Mouse (Mus musculus) forebrain, embryonic 11.5 days (tissue): ENCODE measurements around the gene Mtif3. TPM values are rescaled to one million over a fixed set of nuclear protein-coding genes. Genes with fewer than 3 reads are reported as not detected.

ENCODE experiments used
- ATAC-seq: fragments of 200-750 bp; cut with Nextera tagmentation; replicated peaks from 2 replicates; pipeline ENCODE4 v1.8.0; 2017; ENCODE audit warnings: moderate TSS enrichment; ENCODE audit not compliant: low FRiP score
- DNase-seq: peaks from one replicate; pipeline ENCODE4 v3.0.0-alpha.2; 2017; ENCODE audit warnings: low spot score
- H3K27ac ChIP-seq: fragments of 300-500 bp; sonication (generic); 2 replicates; pipeline ENCODE4 v1.5.1; 2014; ENCODE audit warnings: low read depth, low read length
- H3K27me3 ChIP-seq: fragments of 300-500 bp; sonication (generic); 2 replicates; pipeline ENCODE4 v1.6.1; 2014; ENCODE audit warnings: mild to moderate bottlenecking, low read length, mixed read lengths; ENCODE audit not compliant: control insufficient read depth, insufficient read depth
- H3K36me3 ChIP-seq: fragments of 300-500 bp; sonication (generic); 2 replicates; pipeline ENCODE4 v1.6.1; 2014; ENCODE audit warnings: mild to moderate bottlenecking, low read length, moderate library complexity, mixed read lengths; ENCODE audit not compliant: control insufficient read depth, insufficient read depth
- H3K4me1 ChIP-seq: fragments of 300-500 bp; sonication (generic); replicated peaks from 2 replicates; pipeline ENCODE4 v1.6.1; 2014; ENCODE audit warnings: low read length, mixed read lengths; ENCODE audit not compliant: control insufficient read depth, insufficient read depth
- H3K4me2 ChIP-seq: fragments of 300-500 bp; sonication (generic); 2 replicates; pipeline ENCODE4 v1.6.1; 2014; ENCODE audit warnings: low read depth, mild to moderate bottlenecking, low read length, moderate library complexity, mixed read lengths; ENCODE audit not compliant: severe bottlenecking
- H3K4me3 ChIP-seq: fragments of 300-500 bp; sonication (generic); 2 replicates; pipeline ENCODE4 v1.5.1; 2014; ENCODE audit warnings: low read depth, low read length
- H3K9ac ChIP-seq: fragments of 300-500 bp; sonication (generic); 2 replicates; pipeline ENCODE4 v1.6.1; 2014; ENCODE audit warnings: low read length
- H3K9me3 ChIP-seq: fragments of 300-500 bp; sonication (generic); 2 replicates; pipeline ENCODE4 v1.6.1; 2016; ENCODE audit warnings: low read length, mixed read lengths; ENCODE audit not compliant: control insufficient read depth
- WGBS: fragments of 180-500 bp; shearing (Covaris S2); extraction: QIAGEN DNeasy Blood & Tissue Kit; methylation state at CpG from one replicate; pipeline ENCODE4 v1.1.7; 2014; 5-methylcytosine and 5-hydroxymethylcytosine counted together
- polyA plus RNA-seq: library from polyadenylated mRNA; unstranded; fragments of >200 nt; fragmentation: Nextera tagmentation; extraction: Ambion mirVana; gene quantifications from 2 replicates; pipeline ENCODE4 v1.2.1, GENCODE M21; 2014

The Mtif3 gene
- polyA plus RNA-seq, 1 experiment from 2014 or later: 21.6 TPM

- ATAC-seq (peak; percentile 53; the same call in 1 of the 2 replicates), DNase-seq (peak; percentile 55)
- Histone ChIP-seq H3K9me3 (no peaks in the 10 kb centered on the region), H3K27me3 (no peaks in the 10 kb centered on the region), H3K4me2 (0 out of 2 replicates have a peak overlapping the region, but pooled peaks have one; percentile 8), H3K9ac (no peak overlapping the region), H3K27ac (peak overlapping the region; percentile 50; the same call in 1 of the 2 replicates), H3K4me3 (no peak overlapping the region), H3K4me1 (peaks cover 5% of the 10 kb centered on the region), H3K36me3 (no peaks in the 10 kb centered on the region)
- WGBS: 17% methylated on average over 13 of the region's 13 CpGs
Observed at GRCm38 (mm10) chr5:146968695-146969393, 5.2 kb upstream of the Mtif3 start.

- DNase-seq: no peak
- no peak; the same call in 1 of the 2 replicates for ATAC-seq
- peaks cover 2% of the 10 kb centered on the region; the same call in 1 of the 2 replicates for H3K4me1 ChIP-seq
- no peaks in the 10 kb centered on the region for H3K9me3 ChIP-seq
- H3K4me2 ChIP-seq: peak overlapping the region; percentile 32
- no peaks in the 10 kb centered on the region for H3K36me3 ChIP-seq
- no peak overlapping the region for H3K27ac ChIP-seq
- H3K27me3 ChIP-seq: no peaks in the 10 kb centered on the region
- H3K9ac ChIP-seq: peak overlapping the region; percentile 51
- peak overlapping the region; percentile 67 for H3K4me3 ChIP-seq
- WGBS: 51% methylated on average over 8 of the region's 8 CpGs
Observed at GRCm38 (mm10) chr5:146963937-146964278, 308 bp upstream of the Mtif3 start.

GRCm38 (mm10) chr5:146956678-146957077, 6.9 kb downstream of the Mtif3 start:
- no peak overlapping the region for H3K9ac ChIP-seq
- H3K27ac ChIP-seq: no peak overlapping the region
- no peak for DNase-seq
- H3K4me1 ChIP-seq: no peaks in the 10 kb centered on the region
- no peak overlapping the region for H3K4me2 ChIP-seq
- no peak overlapping the region for H3K4me3 ChIP-seq
- ATAC-seq: no peak
- no peaks in the 10 kb centered on the region for H3K9me3 ChIP-seq
- 92% methylated on average over 18 of the region's 18 CpGs for WGBS
- H3K36me3 ChIP-seq: peaks cover 28% of the 10 kb centered on the region; the same call in 1 of the 2 replicates
- H3K27me3 ChIP-seq: no peaks in the 10 kb centered on the region

GRCm38 (mm10) chr5:146955651-146956050, 7.9 kb downstream of the Mtif3 start:
- Histone ChIP-seq H3K9me3 (no peaks in the 10 kb centered on the region), H3K4me2 (no peak overlapping the region), H3K27me3 (no peaks in the 10 kb centered on the region), H3K36me3 (peaks cover 28% of the 10 kb centered on the region; the same call in 1 of the 2 replicates), H3K9ac (no peak overlapping the region), H3K4me1 (no peaks in the 10 kb centered on the region), H3K27ac (no peak overlapping the region), H3K4me3 (no peak overlapping the region)
- no peak for ATAC-seq
- 81% methylated on average over 5 of the region's 5 CpGs for WGBS
- no peak for DNase-seq

- H3K36me3 ChIP-seq: peaks cover 28% of the 10 kb centered on the region; the same call in 1 of the 2 replicates
- H3K4me2 ChIP-seq: no peak overlapping the region
- ATAC-seq (no peak), DNase-seq (no peak)
- 92% methylated on average over 7 of the region's 7 CpGs for WGBS
- no peak overlapping the region for H3K4me3 ChIP-seq
- H3K4me1 ChIP-seq: peaks cover 4% of the 10 kb centered on the region; the same call in 1 of the 2 replicates
- no peaks in the 10 kb centered on the region for H3K27me3 ChIP-seq
- no peak overlapping the region for H3K9ac ChIP-seq
- no peaks in the 10 kb centered on the region for H3K9me3 ChIP-seq
- no peak overlapping the region for H3K27ac ChIP-seq
Observed at GRCm38 (mm10) chr5:146954576-146954975, 9.0 kb downstream of the Mtif3 start.

- Histone ChIP-seq H3K4me2 (peak within 1 kb of the TSS; percentile 64), H3K36me3 (peaks cover 11% of the 10 kb centered on the region; the same call in 1 of the 2 replicates), H3K4me1 (peaks cover 7% of the 10 kb centered on the region; the same call in 1 of the 2 replicates), H3K9me3 (peaks cover 3% of the 10 kb centered on the region; the same call in 1 of the 2 replicates), H3K27ac (no peak within 1 kb of the TSS), H3K27me3 (no peaks in the 10 kb centered on the region), H3K4me3 (peak within 1 kb of the TSS; percentile 74), H3K9ac (peak within 1 kb of the TSS; percentile 77)
- DNase-seq: peak; percentile 98
- ATAC-seq: peak; percentile 92
- under 1% methylated on average over 61 of the region's 62 CpGs for WGBS
Observed at GRCm38 (mm10) chr5:146948508-146949088, 15.0 kb downstream of the Mtif3 start, which contains the start of gene Gtf3a. Gtf3a (plus strand) TSS chr5:146948657.

GRCm38 (mm10) chr5:146948041-146948507, 15.5 kb downstream of the Mtif3 start:
- DNase-seq: no peak
- peak overlapping the region; percentile 64 for H3K4me2 ChIP-seq
- peaks cover 6% of the 10 kb centered on the region; the same call in 1 of the 2 replicates for H3K36me3 ChIP-seq
- WGBS: 28% methylated on average over 10 of the region's 10 CpGs
- H3K27me3 ChIP-seq: no peaks in the 10 kb centered on the region
- peaks cover 3% of the 10 kb centered on the region; the same call in 1 of the 2 replicates for H3K9me3 ChIP-seq
- peak overlapping the region; percentile 74 for H3K4me3 ChIP-seq
- H3K4me1 ChIP-seq: peaks cover 7% of the 10 kb centered on the region; the same call in 1 of the 2 replicates
- no peak for ATAC-seq
- no peak overlapping the region for H3K27ac ChIP-seq
- H3K9ac ChIP-seq: peak overlapping the region; percentile 77

- ATAC-seq: no peak
- no peak for DNase-seq
- Histone ChIP-seq H3K4me3 (no peak overlapping the region), H3K9ac (no peak overlapping the region), H3K27me3 (no peaks in the 10 kb centered on the region), H3K36me3 (peaks cover 6% of the 10 kb centered on the region; the same call in 1 of the 2 replicates), H3K9me3 (peaks cover 3% of the 10 kb centered on the region; the same call in 1 of the 2 replicates), H3K4me2 (no peak overlapping the region), H3K4me1 (peaks cover 7% of the 10 kb centered on the region; the same call in 1 of the 2 replicates), H3K27ac (no peak overlapping the region)
- 91% methylated on average over 6 of the region's 6 CpGs for WGBS
Observed at GRCm38 (mm10) chr5:146947497-146947896, 16.1 kb downstream of the Mtif3 start.
